Mouse (Mus musculus): Measurements from ENCODE around the gene Dmrta1.
"Not testable (repeated sequence)": the region's sequence is repeated elsewhere in the genome, so short reads cannot be mapped to it uniquely, and the experiment has no call there.

Gene Dmrta1

GRCm38 (mm10) chr4:89679195-89679594 is at the start of gene Dmrta1:
Gene Dmrta1, plus strand, starts transcription at chr4:89679436.
- no peak for DNase-seq (ENCODE audit: low read depth)

- DNase-seq (ENCODE audit: low read depth), result no peak
Measured at GRCm38 (mm10) chr4:89630374-89631079, 48.7 kb upstream of the Dmrta1 start.

- no peak for DNase-seq (ENCODE audit: low read depth)
Measured at GRCm38 (mm10) chr4:89631560-89631959, 47.7 kb upstream of the Dmrta1 start.

DNA sequence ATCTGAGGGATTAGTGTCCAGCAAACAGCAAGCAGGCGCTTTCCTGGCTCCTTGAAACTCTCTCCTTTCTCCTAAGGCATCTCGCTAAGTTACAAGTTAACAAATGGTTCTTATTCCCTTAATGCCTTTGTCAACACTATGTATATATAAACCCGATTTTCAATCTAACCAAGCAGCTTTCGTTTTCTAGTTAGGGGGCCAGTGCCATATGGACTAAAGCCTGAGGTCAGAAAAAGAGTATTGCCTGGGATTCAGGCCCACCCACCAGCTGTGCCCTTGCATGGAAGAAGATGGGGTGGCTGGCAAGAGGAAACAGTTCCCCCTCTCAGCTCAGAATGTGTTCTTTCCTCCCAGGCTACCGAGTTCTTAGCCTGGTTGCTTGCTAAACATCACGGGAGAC is 40.6 kb upstream of the Dmrta1 start:
- no peak for DNase-seq (ENCODE audit: low read depth)

DNA sequence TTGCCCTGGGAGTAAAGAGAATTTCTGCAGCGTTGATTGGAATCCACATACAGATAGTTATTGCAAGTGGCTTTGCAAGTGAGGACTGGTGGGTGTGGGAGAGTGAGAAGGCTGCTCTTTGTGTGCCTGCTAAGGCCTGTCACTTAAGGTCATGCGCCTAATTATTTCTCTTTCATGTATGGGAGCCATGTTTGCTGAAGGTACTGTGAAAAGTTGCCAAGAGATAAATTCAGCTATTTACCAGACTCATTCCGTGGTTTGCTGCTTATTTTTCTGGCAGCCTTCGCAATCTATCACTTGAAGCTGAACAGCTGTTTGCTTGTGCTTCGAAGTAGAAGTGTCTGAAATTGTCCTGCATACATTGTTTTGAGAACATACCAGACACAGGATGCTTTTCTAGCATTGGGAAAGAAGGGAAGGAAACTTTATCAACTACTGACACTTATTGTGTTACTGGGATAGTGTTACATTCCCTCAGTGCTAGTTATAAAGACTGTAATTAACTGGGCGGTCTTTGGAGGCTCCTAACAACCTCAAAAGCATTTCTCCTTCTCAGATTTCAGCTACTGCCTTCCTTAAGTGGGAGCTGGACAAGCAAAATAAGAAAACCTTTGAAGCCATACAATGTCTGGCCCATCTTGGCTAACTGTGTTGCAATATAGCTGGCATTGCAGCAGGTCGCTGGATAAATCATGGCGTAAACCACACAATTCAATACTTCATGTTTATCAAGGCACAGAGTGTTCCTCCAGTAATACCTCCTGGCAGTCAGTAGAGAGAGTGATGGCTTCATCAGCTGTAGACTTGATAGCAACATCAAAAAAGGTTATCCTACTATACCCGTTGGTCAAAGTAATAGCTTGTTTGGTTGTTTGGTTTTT is 34.8 kb upstream of the Dmrta1 start:
- DNase-seq (ENCODE audit: low read depth), result no peak

DNA sequence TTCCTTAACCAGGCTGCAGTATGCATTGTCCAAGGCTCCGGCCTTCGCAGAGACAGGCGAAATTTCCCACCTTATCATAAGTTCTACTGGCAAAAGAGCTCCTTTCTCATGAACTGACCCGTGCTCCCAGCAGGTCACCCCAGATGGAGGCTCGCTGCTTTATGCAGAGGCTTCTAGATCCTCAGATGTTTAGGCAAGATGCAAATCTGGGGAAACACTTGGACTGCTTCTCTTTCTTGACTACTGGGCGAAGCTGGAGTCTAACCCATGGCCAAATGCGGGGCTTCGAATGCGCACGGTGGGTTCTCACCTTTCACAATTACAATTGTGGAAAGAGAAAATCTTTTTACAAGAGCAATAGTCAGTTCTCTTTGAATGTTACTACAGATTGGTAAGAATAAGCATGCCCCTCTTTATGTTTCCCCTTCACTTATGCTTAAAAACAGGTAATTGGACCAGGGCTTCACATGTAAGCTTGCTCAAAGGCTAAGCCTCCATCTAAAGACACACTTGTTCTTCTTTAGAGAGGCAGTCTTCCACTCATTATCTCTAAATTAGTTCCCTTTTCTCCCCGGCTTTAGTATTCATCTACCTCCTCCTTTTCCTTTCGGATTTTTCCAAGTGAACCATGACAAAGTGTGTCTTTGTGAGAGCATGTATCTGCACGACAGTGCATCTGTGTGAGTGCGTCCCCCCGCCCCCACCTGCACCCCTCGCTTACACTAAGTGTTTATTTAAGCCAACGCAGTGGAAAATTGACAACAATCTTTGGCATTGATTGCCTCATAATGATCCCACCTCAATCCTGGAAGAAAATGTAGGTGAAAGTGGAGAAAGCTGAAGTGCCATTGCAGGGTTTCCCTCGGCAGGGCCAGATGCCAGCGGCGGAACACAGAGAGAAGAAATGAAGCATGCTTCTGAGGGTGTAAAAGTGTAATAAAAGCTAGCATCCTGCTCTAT is 28.6 kb upstream of the Dmrta1 start:
- no peak for DNase-seq (ENCODE audit: low read depth)

DNA sequence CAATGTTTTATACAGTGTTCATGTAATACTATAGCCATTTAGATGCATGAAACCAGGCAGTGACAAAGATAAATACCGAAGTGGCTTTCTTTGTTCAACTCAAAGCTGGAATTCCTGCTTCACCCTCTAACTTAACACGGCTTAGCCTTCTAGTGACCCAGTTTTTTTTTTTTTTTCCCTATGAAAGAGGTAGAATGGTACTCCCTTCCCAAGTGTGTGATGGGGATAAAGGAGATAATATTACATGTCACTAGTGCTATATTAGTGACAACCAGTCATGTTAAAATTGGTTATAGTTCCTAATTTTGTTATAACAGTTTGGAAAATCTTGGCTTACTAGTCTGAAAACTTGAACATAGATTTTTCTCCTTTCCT is 27.9 kb upstream of the Dmrta1 start:
- DNase-seq (ENCODE audit: low read depth), result no peak

DNA sequence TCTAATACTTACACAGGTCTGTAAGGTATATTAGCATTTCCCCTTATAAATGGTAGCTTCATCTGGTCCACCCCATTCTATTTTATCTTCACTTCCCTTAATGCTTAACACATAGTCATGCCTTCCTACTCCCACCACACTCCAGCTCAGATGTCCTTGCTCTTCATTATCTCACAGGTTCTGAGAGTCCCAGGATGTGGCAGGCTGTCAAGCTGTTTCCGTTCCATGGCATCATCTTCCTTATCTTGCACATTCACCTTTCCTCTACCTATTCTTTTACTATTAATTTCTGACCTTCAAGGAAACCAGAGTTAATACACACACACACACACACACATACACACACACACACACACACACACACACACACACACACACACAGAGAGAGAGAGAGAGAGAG is 27.5 kb upstream of the Dmrta1 start:
- DNase-seq (ENCODE audit: low read depth), result no peak

DNA sequence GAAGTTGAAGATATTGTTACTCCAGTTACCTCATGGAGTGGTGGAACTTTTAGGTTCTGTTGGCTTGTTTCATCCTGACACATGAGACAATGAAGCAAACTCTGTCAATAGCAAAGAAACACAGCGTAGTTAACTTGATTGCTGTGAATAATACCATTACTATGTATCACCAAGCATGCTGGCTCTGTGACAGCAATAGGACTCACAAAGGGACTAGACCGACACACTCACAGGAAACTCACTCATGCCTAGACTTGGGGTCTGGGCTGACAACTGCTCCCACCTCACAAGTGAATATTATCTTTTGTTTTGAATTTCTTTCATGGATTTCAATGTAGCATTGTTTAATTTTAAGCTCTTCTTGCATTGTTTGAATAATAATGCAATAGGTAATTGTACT is 15.8 kb upstream of the Dmrta1 start:
- no peak for DNase-seq (ENCODE audit: low read depth)

- no peak for DNase-seq (ENCODE audit: low read depth)
Measured at GRCm38 (mm10) chr4:89674711-89675110, 4.5 kb upstream of the Dmrta1 start.

GRCm38 (mm10) chr4:89677903-89678302 is 1.3 kb upstream of the Dmrta1 start:
- DNase-seq (ENCODE audit: low read depth), result no peak

- DNase-seq (ENCODE audit: low read depth), result no peak
Measured at GRCm38 (mm10) chr4:89678713-89679112, 523 bp upstream of the Dmrta1 start.

GRCm38 (mm10) chr4:89687961-89688803 is 8.9 kb downstream of the Dmrta1 start:
- no peak for DNase-seq (ENCODE audit: low read depth)

DNA sequence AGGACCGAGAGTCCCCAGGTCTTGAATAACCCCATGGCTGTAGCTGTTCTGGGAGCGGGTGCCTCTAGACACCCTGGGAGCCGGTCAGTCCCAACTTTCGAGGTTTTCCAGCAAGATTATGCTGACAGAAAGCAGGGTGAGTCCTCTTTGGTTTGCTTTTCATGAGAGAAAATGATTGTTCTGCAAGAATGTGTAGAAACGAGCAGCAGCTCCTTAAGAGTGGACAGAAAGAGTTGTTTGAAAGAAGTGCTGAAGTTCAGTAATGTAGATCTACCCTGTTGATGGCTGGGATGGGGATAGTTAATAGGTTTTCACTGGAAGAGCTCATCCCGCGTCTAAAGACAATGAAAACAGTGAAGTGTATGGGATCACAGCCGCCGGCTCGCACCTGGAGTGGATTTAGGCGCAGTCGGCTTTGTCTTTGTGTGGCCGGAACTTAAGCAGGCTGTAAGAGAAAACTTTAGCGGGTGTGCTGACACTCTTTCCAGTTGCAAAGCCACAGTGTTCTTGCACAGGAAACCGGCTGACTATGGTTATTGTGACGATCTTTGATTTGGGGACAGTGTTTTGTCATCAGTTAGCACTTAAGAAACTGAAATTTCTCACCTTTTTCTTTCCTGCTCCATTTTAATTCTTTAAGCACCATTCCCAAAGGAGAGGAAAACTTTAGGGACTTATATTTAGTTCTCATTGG is 9.7 kb downstream of the Dmrta1 start:
- no peak for DNase-seq (ENCODE audit: low read depth)

DNA sequence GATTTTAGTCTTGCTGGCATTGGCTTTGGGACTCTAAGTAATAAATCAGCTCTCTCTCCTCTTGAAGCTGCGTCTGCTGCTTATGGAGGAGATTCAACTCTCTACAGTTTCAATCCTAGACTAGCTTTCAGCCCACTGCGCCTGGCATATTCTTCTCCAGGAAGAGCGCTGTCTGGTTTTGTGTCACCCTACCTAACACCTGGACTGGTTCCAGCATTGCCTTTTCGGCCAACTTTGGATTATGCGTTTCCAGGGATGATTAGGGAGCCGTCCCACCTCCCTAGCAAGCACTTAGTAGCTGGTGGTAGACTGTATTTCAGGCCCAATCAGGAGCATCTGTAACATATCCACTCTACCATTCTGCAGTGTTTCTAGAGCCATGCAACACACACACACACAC is 12.7 kb downstream of the Dmrta1 start:
- DNase-seq (ENCODE audit: low read depth), result no peak

DNA sequence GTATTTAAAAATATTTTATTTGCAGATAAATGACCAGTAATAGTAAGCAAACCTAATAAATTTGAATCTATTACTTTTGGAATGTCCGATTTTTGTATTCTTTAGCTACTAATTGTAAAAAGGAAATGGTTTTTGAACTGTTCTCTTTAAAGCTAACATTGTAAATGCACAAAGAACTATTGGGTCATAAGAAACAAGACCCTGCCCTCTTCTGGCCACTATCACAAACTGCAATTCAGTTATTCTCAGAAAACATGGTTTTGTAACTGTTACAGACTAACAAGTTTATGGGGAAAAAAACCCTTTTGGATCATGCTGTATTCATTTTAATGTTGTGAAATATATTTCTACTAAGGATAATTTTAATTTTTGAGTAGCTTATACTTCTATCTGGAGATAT is 13.5 kb downstream of the Dmrta1 start:
- DNase-seq (ENCODE audit: low read depth), result peak; percentile 28

GRCm38 (mm10) chr4:89695589-89695988 is 16.4 kb downstream of the Dmrta1 start:
- DNase-seq (ENCODE audit: low read depth), result no peak

DNA sequence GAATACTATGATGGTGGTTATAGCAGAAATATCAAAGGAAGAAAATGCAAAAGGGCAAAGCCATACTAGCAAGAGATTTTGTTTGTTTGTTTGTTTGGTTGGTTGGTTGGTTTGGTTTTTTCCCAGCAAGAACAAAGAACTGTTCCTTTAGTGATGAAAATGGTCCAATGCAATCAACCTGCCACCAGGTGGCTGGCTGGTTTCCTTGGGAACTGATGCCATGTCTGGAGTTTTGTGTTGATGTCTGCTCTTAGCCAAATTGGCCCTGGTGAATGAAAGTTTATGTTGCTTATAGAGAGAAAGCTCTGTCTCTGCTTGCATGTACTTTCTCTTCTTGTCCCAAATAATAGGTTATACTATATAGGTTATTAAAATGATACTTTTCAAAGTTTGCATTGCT is 18.7 kb downstream of the Dmrta1 start:
- no peak for DNase-seq (ENCODE audit: low read depth)

DNA sequence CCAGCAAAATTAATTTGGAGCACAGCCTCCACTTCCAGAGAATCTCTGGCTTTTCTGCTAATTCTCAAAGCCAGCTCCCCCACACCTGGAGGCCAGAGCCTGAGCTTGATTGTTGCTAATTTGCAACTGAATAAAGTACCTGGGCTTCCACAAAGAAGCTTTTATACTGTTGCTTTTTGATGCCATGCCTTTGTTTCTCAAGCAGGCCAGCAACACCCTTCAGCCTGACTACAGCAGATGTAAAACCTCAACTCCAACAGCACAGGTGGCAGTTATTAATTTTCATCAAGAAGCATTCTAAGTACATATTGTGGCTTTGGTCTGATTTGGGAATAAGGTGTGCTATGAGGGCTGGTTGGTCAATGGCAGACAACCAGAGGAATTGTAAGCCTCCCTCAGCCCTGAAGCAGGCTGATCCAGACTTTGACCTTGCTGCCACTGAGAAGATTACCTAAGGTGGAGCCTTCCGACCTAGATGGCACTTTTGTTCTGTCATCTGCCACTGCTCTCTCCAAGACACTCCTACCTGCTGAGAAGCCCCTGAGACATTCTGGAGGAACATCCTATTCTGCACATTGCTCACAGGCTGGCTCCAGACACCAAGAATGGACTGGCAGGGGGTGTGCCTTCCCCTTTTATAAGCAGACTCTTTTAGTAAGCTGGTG is 44.4 kb downstream of the Dmrta1 start:
- not testable (repeated sequence) for DNase-seq (ENCODE audit: low read depth)

All from naive thymus-derived CD4-positive, alpha-beta T cell, adult 2 months (primary cell).